Mouse (Mus musculus) 3134 (cell line): Measurements from ENCODE around the gene Olfr1248.
"Not testable (repeated sequence)": the region's sequence is repeated elsewhere in the genome, so short reads cannot be mapped to it uniquely, and the experiment has no call there.

ENCODE experiments used
- DNase-seq: peaks from one replicate; pipeline ENCODE4 v3.0.0-alpha.2; 2011; ENCODE audit warnings: low spot score; ENCODE audit not compliant: insufficient read length; ENCODE audit errors: extremely low read depth

Olfr1248 gene

DNA sequence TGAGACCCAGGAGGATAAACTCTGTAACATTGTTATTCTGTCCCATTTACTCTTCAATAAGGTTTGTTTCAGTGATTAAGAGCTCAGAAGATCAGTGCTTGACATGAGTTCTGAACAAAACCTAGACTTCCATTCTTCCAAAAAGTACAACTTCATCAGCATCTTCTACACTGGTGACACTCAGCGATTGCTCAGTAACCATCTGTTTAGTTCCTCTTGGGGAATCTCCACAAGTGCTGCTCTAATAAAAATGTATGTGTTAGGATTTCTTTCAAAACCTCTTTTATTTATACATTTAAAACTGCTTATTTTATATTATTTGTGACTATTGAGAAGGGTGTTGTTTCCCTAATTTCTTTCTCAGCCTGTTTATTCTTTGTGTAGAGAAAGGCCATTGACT is at the start of gene Olfr1248:
Gene Olfr1248, minus strand, starts transcription at position 101 of the 400 bp plus-strand sequence.
- DNase-seq = not testable (repeated sequence)

DNA sequence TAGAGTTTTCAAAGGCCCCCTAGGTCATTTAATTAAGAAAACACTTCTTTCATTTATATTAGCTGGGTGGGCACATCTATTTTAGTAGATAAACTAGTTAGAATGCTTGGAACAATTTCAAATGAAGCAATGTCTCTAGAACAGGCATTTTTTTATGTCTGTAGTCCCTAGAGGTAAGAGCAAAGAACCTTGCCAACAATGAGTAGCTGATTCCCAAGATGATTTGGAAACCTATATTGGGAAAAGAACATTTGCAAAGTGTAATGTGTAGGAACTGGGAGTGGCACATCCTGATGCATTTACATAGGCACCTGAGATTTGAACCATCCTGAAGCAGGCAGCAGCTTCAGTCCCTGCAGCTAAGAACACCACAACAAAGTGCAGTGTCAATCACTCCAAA is 43.3 kb upstream of the Olfr1248 start, which contains the start of gene Olfr1250:
Gene Olfr1250, minus strand, starts transcription at position 101 of the 400 bp plus-strand sequence.
- no peak for DNase-seq

DNA sequence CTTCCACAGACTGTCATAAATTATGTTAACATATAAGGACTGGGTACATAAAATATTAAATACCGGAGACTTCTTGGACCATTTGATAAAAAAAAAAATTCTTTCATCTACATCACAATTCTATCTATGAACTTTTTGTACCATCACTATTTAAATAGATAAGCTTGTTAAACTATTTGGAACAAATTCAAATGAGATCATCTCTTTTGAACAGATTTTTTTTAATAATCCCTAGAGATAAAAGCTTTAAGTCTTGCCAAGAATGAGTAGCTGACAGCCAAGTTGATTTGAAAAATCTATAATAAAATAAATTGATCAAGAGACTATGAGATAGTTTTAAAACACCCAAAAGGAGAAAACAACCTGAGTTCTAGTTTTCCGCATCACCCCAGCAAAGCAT is 16.8 kb upstream of the Olfr1248 start, which contains the start of gene Olfr1249:
Gene Olfr1249, minus strand, starts transcription at position 101 of the 400 bp plus-strand sequence.
- no peak for DNase-seq

DNA sequence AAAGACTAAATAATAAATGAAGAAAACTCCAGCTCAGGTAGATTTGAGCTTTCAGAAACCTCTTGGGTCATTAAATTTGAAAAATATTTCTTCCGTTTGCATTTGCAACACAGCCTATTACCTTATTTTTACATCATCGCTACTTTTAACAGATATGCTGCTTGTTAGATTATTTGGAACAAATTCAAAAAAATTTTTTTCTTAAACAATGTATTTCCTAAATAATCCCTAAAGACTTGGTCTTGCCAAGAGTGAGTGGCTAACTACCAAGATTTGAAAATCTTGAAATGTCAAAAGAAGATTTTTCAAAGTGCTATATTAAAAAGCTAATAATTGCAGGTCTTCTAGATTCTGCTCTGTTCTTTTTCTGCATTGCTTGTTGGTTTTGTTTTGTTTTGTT is 4.0 kb downstream of the Olfr1248 start, which contains the start of gene Olfr1247:
Gene Olfr1247, minus strand, starts transcription at position 101 of the 400 bp plus-strand sequence.
- no peak for DNase-seq

DNA sequence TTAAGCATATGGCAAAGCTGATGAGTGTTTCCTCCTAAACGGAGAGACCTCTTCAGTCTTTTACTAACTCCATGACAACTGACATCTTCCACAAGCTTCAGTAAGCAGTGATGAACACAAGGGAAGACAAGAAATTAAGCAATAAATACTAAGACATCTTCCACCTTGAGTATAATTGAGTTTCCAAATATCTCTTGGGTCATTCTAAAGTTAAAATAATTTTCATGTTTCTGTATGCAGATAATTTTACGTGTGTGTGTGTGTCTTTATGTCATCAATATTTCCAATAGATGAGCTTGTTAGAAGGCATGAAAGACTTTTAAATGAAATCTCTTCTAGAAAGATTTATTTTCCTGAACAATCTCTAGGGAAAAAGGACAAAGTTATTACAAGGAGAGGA is 25.0 kb downstream of the Olfr1248 start, which contains the start of gene Olfr1246:
Gene Olfr1246, minus strand, starts transcription at position 101 of the 400 bp plus-strand sequence.
- DNase-seq = no peak

DNA sequence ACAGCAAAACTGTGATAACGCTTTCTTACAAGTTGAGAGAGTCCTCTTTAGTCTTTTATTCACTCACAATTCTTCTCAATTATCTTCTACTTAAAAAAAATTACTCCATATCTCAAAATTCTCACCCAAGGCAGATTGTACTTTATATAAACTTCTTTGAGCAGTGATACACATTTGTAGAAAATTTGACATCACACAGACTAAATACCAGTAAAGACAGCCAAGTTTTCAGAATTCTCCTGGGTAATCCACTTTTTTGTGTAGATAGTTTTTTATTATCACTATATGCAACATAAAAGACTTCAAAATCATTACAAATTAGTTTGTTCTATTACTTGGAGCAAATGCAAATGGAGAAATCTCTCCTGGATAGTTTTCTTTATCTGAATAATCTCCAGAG is 39.7 kb downstream of the Olfr1248 start, which contains the start of gene Olfr1245:
Gene Olfr1245, minus strand, starts transcription at position 101 of the 400 bp plus-strand sequence.
- DNase-seq = no peak
